Mouse (Mus musculus) liver, adult 2 months (tissue): ENCODE measurements at regions not wholly inside any gene's neighbourhood (a gene's known extent, or its start where the extent isn't known, plus 50 kb on each side); places are given as distances from the start of the nearest gene placed in this dataset.

Experiments
- CTCF ChIP-seq: fragments of 200-500 bp; IDR thresholded peaks from 2 replicates; pipeline ENCODE4 v1.5.1; 2011; ENCODE audit warnings: low read depth, low read length, control low read depth
- POLR2A ChIP-seq: fragments of 200-500 bp; IDR thresholded peaks from 2 replicates; pipeline ENCODE4 v1.6.1; 2011; ENCODE audit warnings: low read length, control low read depth; ENCODE audit not compliant: insufficient read depth; ENCODE audit errors: extremely low read depth

GRCm38 (mm10) chr1:76200906-76201305 lies 654.8 kb downstream of the Slc4a3 start:
- TF ChIP-seq POLR2A (no peak), CTCF (no peak)
